In the genomic region with DNA sequence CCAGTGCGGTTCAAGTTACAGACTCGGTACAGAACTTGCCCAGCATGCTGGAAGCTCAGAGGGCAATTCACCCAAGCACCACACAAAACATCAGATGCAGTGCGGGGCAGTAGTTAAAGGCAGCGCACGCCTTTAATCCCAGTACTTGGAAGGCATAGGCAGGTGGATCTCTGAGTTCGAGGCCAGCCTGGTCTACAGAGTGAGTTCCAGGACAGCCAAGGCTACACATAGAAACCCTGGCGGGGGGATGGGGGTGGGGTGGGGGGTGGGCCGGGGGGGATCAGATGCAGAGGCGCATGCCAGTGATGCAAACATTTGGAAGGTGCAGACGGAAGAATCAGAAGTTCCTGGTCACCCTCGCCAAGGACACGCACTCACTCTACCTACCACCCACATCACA, we compare ENCODE assay signal across 8 mouse cellular contexts. TPM values are rescaled to one million over a fixed set of nuclear protein-coding genes. Genes with fewer than 3 reads are reported as not detected.
DNase-seq lines count a peak whose midpoint lies in the region; ATAC-seq and TF ChIP-seq lines count a peak whose summit lies in the region.

No protein-coding gene starts in this region.

- no peak overlapping the region for H3K27ac ChIP-seq in cerebellum, adult 2 months (ENCODE audit: insufficient read depth, low read length)
- peak overlapping the region; percentile 90 for H3K27ac ChIP-seq in testis, adult 2 months (ENCODE audit: control insufficient read depth, insufficient read depth, low read depth, low read length)
- no peak overlapping the region for H3K27ac ChIP-seq in liver, embryonic 14.5 days

- H3K9ac ChIP-seq in liver, embryonic 14.5 days (replicated peaks), result peak overlapping the region; percentile 0; the same call in 1 of the 2 replicates

- no peak for ATAC-seq in liver, embryonic 14.5 days (ENCODE audit: insufficient read depth)

- TF ChIP-seq EP300 in liver, embryonic 14.5 days (IDR thresholded peaks at IDR 0.05; ENCODE audit: low read depth), result no peak

- WGBS in cerebellum, adult 2 months, result 24% methylated on average over 12 of the region's 12 CpGs
- 29% methylated on average over 12 of the region's 12 CpGs for WGBS in liver, embryonic 14.5 days (ENCODE audit: insufficient replicate concordance)

- no peaks in the 10 kb centered on the region for H3K36me3 ChIP-seq in testis, adult 2 months (ENCODE audit: control insufficient read depth, insufficient read depth, low read length)
- H3K36me3 ChIP-seq in liver, embryonic 14.5 days (replicated peaks; ENCODE audit: control insufficient read depth, insufficient read depth, low read depth), result no peaks in the 10 kb centered on the region

- 0 out of 2 replicates have a peak, but pooled peaks cover 4% of the 10 kb centered on the region for H3K4me1 ChIP-seq in cerebellum, adult 2 months (ENCODE audit: control insufficient read depth, insufficient read depth, low read length)
- peaks cover 15% of the 10 kb centered on the region for H3K4me1 ChIP-seq in testis, adult 2 months (ENCODE audit: control insufficient read depth, insufficient read depth, low read length)
- peaks cover 0 to 9% of the 10 kb centered on the region in 2 experiments; a peak in 3 of 4 replicates for H3K4me1 ChIP-seq in liver, embryonic 14.5 days (replicated peaks; ENCODE audit: control insufficient read depth in 2 of 2, insufficient read depth in 2 of 2, low read length in 1 of 2)

- no peaks in the 10 kb centered on the region for H3K9me3 ChIP-seq in liver, embryonic 14.5 days (ENCODE audit: control insufficient read depth, low read length)

- peak overlapping the region; percentile 86 for H3K4me3 ChIP-seq in cerebellum, adult 2 months (replicated peaks; ENCODE audit: insufficient read depth, low read depth, low read length)
- H3K4me3 ChIP-seq in testis, adult 2 months (ENCODE audit: control insufficient read depth, low read depth, low read length), result peak overlapping the region; percentile 88
- peak overlapping the region; percentile 44 to 60; a peak in 3 of 4 replicates for H3K4me3 ChIP-seq in liver, embryonic 14.5 days (ENCODE audit: insufficient read depth in 1 of 2, low read depth in 2 of 2, low read length in 2 of 2)

- peak overlapping the region; percentile 81 for H3K4me2 ChIP-seq in liver, embryonic 14.5 days (ENCODE audit: low read depth)

- TF ChIP-seq CTCF in cerebellum, adult 2 months (IDR thresholded peaks at IDR 0.05; ENCODE audit: borderline replicate concordance, insufficient read depth, low read depth, low read length), result no peak
- TF ChIP-seq CTCF in testis, adult 2 months (IDR thresholded peaks at IDR 0.05; ENCODE audit: control insufficient read depth, insufficient read depth, insufficient replicate concordance, low read depth, low read length), result no peak
- no peak for TF ChIP-seq CTCF in liver, embryonic 14.5 days (IDR thresholded peaks at IDR 0.05; ENCODE audit: low read depth)

- H3K27me3 ChIP-seq in cerebellum, adult 2 months (ENCODE audit: control insufficient read depth, insufficient read depth, low read length), result no peaks in the 10 kb centered on the region
- H3K27me3 ChIP-seq in testis, adult 2 months (ENCODE audit: control insufficient read depth, insufficient read depth, low read length), result no peaks in the 10 kb centered on the region
- H3K27me3 ChIP-seq in liver, embryonic 14.5 days (ENCODE audit: control insufficient read depth, insufficient read depth, low read length), result no peaks in the 10 kb centered on the region

- no peak for DNase-seq in cerebellum, adult 2 months
- no peak for DNase-seq in cerebellum, postnatal 14 days
- DNase-seq in testis, postnatal 10 days (ENCODE audit: low spot score), result no peak
- no peak for DNase-seq in liver, embryonic 14.5 days (ENCODE audit: low read depth in 3 of 3, low spot score in 3 of 3)
- DNase-seq in adrenal gland, postnatal 4 days (ENCODE audit: low spot score in 2 of 2), result no peak
- DNase-seq in layer of hippocampus, adult 9-11 months, result no peak
- DNase-seq in ovary, adult 18-20 months (ENCODE audit: low spot score), result no peak

- no peak for TF ChIP-seq POLR2A in cerebellum, adult 2 months (IDR thresholded peaks at IDR 0.05; ENCODE audit: borderline replicate concordance, insufficient read depth, low read length)
- no peak for TF ChIP-seq POLR2A in testis, adult 2 months (IDR thresholded peaks at IDR 0.05; ENCODE audit: control insufficient read depth, low read depth, low read length)

RNA-seq across cellular contexts. Expression of a gene that starts 0.5 kb away (rescaled TPM):
- polyA plus RNA-seq in cerebellum, adult 2 months (2012; rRNA removed), result 14.8 and 15.6 TPM in 2 replicates
- polyA plus RNA-seq in testis, adult 2 months (2012; rRNA removed), result 182 and 184 TPM in 2 replicates
- polyA plus RNA-seq in liver, embryonic 14.5 days (2012; rRNA removed), result 5.4 and 5.7 TPM in 2 replicates
- 15.2 and 16.0 TPM in 2 replicates for polyA plus RNA-seq in liver, embryonic 14.5 days (2014; fragmentation: Nextera tagmentation; extraction: Ambion mirVana)
- 10 to 100 TPM; 46.8 to 53.9 TPM for total RNA-seq in adrenal gland, postnatal 4 days (2021)

RNA-seq across cellular contexts. Expression of a gene that starts 33.4 kb away (rescaled TPM):
- polyA plus RNA-seq in cerebellum, adult 2 months (2012; rRNA removed), result 0.26 and 0.62 TPM in 2 replicates
- polyA plus RNA-seq in testis, adult 2 months (2012; rRNA removed), result 70.9 and 81.5 TPM in 2 replicates
- 0.02 TPM in 1 of 2 replicates, not detected in the other for polyA plus RNA-seq in liver, embryonic 14.5 days (2012; rRNA removed)
- not detected in 2 replicates for polyA plus RNA-seq in liver, embryonic 14.5 days (2014; fragmentation: Nextera tagmentation; extraction: Ambion mirVana)
- 1 to 10 TPM; 1.6 to 1.7 TPM for total RNA-seq in adrenal gland, postnatal 4 days (2021)

RNA-seq across cellular contexts. Expression of a gene that starts 33.5 kb away (rescaled TPM):
- 676 and 703 TPM in 2 replicates for polyA plus RNA-seq in cerebellum, adult 2 months (2012; rRNA removed)
- polyA plus RNA-seq in testis, adult 2 months (2012; rRNA removed), result 68.7 and 75.6 TPM in 2 replicates
- polyA plus RNA-seq in liver, embryonic 14.5 days (2012; rRNA removed), result 211 and 224 TPM in 2 replicates
- 307 and 326 TPM in 2 replicates for polyA plus RNA-seq in liver, embryonic 14.5 days (2014; fragmentation: Nextera tagmentation; extraction: Ambion mirVana)
- total RNA-seq in adrenal gland, postnatal 4 days (2021), result 100 to 1,000 TPM; 433 to 459 TPM

Comparison
In these comparisons a context has a peak if more than half of its experiments do, and no peak if none do; other contexts are left out.
1. RNA of a gene that starts 0.5 kb away (polyA plus RNA-seq): 182 to 184 TPM in testis, adult 2 months; 5.4 to 16.0 TPM in liver, embryonic 14.5 days and 14.8 to 15.6 TPM in cerebellum, adult 2 months; every median in the first group is over 10 times any median in the second.
2. RNA of a gene that starts 33.4 kb away (polyA plus RNA-seq): 70.9 to 81.5 TPM in testis, adult 2 months; 0.26 to 0.62 TPM in cerebellum, adult 2 months and 0.02 TPM in liver, embryonic 14.5 days; every median in the first group is over 10 times any median in the second.
3. Peak in every context shown above with its lines, with median percentiles within 50 percentile points of each other: H3K4me3 ChIP-seq.